Mouse (Mus musculus): ENCODE data around the gene 6430548M08Rik. TPM values are rescaled to one million over a fixed set of nuclear protein-coding genes. Genes with fewer than 3 reads are reported as not detected.

The 6430548M08Rik gene
- polyA plus RNA-seq, 1 experiment from 2014 or later = 3.4 TPM

GRCm38 (mm10) chr8:120191633-120192032 lies 77.7 kb downstream of the 6430548M08Rik start:
- H3K4me3 ChIP-seq = no peak overlapping the region; the same call in 1 of the 2 replicates
- H3K9me3 ChIP-seq = no peaks in the 10 kb centered on the region; the same call in 1 of the 2 replicates
- 83% methylated on average over 5 of the region's 5 CpGs for WGBS
- H3K27me3 ChIP-seq (replicated peaks; ENCODE audit: low read depth, poor library complexity, severe bottlenecking) = no peaks in the 10 kb centered on the region; the same call in 1 of the 2 replicates
- peak overlapping the region; percentile 86 for H3K27ac ChIP-seq (replicated peaks)
- no peaks in the 10 kb centered on the region for H3K36me3 ChIP-seq (replicated peaks)
- H3K4me1 ChIP-seq = peaks cover 37% of the 10 kb centered on the region
- no peak for DNase-seq (ENCODE audit: low spot score)

- no peaks in the 10 kb centered on the region; the same call in 1 of the 2 replicates for H3K27me3 ChIP-seq (replicated peaks; ENCODE audit: low read depth, poor library complexity, severe bottlenecking)
- peak overlapping the region; percentile 86; the same call in 1 of the 2 replicates for H3K27ac ChIP-seq (replicated peaks)
- H3K4me3 ChIP-seq = no peak overlapping the region
- WGBS = 94% methylated on average over 5 of the region's 5 CpGs
- H3K9me3 ChIP-seq = no peaks in the 10 kb centered on the region; the same call in 1 of the 2 replicates
- H3K36me3 ChIP-seq (replicated peaks) = no peaks in the 10 kb centered on the region
- peaks cover 33% of the 10 kb centered on the region for H3K4me1 ChIP-seq
- DNase-seq (ENCODE audit: low spot score) = no peak
These were observed 78.2 kb downstream of the 6430548M08Rik start for GRCm38 (mm10) chr8:120192118-120192517.

- Histone ChIP-seq H3K9me3 (peaks cover 9% of the 10 kb centered on the region), H3K36me3 (replicated peaks) (no peaks in the 10 kb centered on the region), H3K27me3 (replicated peaks; ENCODE audit: low read depth, poor library complexity, severe bottlenecking) (peaks cover 4% of the 10 kb centered on the region; the same call in 1 of the 2 replicates), H3K4me1 (peaks cover 5% of the 10 kb centered on the region; the same call in 1 of the 2 replicates), H3K27ac (replicated peaks) (no peak overlapping the region), H3K4me3 (no peak overlapping the region)
- DNase-seq (ENCODE audit: low spot score) = no peak
- WGBS = 86% methylated on average over 6 of the region's 6 CpGs
These were observed 87.4 kb downstream of the 6430548M08Rik start for GRCm38 (mm10) chr8:120201351-120201750.

- 76% methylated on average over 3 of the region's 3 CpGs for WGBS
These were observed 88.6 kb downstream of the 6430548M08Rik start for GRCm38 (mm10) chr8:120202546-120202945.

GRCm38 (mm10) chr8:120204736-120205360 lies 90.9 kb downstream of the 6430548M08Rik start:
- Histone ChIP-seq H3K36me3 (replicated peaks) (no peaks in the 10 kb centered on the region), H3K4me1 (peaks cover 15% of the 10 kb centered on the region), H3K27me3 (replicated peaks; ENCODE audit: low read depth, poor library complexity, severe bottlenecking) (peaks cover 4% of the 10 kb centered on the region; the same call in 1 of the 2 replicates), H3K4me3 (no peak overlapping the region), H3K9me3 (peaks cover 6% of the 10 kb centered on the region), H3K27ac (replicated peaks) (peak overlapping the region; percentile 63)
- 80% methylated on average over 7 of the region's 7 CpGs for WGBS
- no peak for DNase-seq (ENCODE audit: low spot score)

More at GRCm38 (mm10) chr8:120202546-120202945, 88.6 kb downstream of the 6430548M08Rik start:
- H3K4me3 ChIP-seq = no peak overlapping the region
- no peak overlapping the region for H3K27ac ChIP-seq (replicated peaks)
- peaks cover 9% of the 10 kb centered on the region for H3K9me3 ChIP-seq
- peaks cover 6% of the 10 kb centered on the region; the same call in 1 of the 2 replicates for H3K4me1 ChIP-seq
- DNase-seq (ENCODE audit: low spot score) = no peak
- H3K27me3 ChIP-seq (replicated peaks; ENCODE audit: low read depth, poor library complexity, severe bottlenecking) = peaks cover 4% of the 10 kb centered on the region; the same call in 1 of the 2 replicates
- no peaks in the 10 kb centered on the region for H3K36me3 ChIP-seq (replicated peaks)

- Histone ChIP-seq H3K4me1 (peaks cover 26% of the 10 kb centered on the region), H3K4me3 (no peak overlapping the region), H3K27ac (replicated peaks) (peak overlapping the region; percentile 58; the same call in 1 of the 2 replicates), H3K27me3 (replicated peaks; ENCODE audit: low read depth, poor library complexity, severe bottlenecking) (peaks cover 4% of the 10 kb centered on the region; the same call in 1 of the 2 replicates), H3K9me3 (no peaks in the 10 kb centered on the region), H3K36me3 (replicated peaks) (no peaks in the 10 kb centered on the region)
- DNase-seq (ENCODE audit: low spot score) = no peak
- WGBS = 79% methylated on average over 9 of the region's 9 CpGs
These were observed 92.0 kb downstream of the 6430548M08Rik start for GRCm38 (mm10) chr8:120205916-120206315.

- no peak overlapping the region for H3K4me3 ChIP-seq
- no peak for DNase-seq (ENCODE audit: low spot score)
- peaks cover 36% of the 10 kb centered on the region for H3K4me1 ChIP-seq
- WGBS = 89% methylated on average over 8 of the region's 8 CpGs
- no peaks in the 10 kb centered on the region for H3K36me3 ChIP-seq (replicated peaks)
- H3K27me3 ChIP-seq (replicated peaks; ENCODE audit: low read depth, poor library complexity, severe bottlenecking) = peaks cover 4% of the 10 kb centered on the region; the same call in 1 of the 2 replicates
- H3K27ac ChIP-seq (replicated peaks) = 0 out of 2 replicates have a peak overlapping the region, but pooled peaks have one; percentile 72
- no peaks in the 10 kb centered on the region for H3K9me3 ChIP-seq
These were observed 93.4 kb downstream of the 6430548M08Rik start for GRCm38 (mm10) chr8:120207364-120207763.

- Histone ChIP-seq H3K4me3 (0 out of 2 replicates have a peak overlapping the region, but pooled peaks have one; percentile 8), H3K4me1 (peaks cover 44% of the 10 kb centered on the region), H3K9me3 (no peaks in the 10 kb centered on the region), H3K27ac (replicated peaks) (peak overlapping the region; percentile 72), H3K27me3 (replicated peaks; ENCODE audit: low read depth, poor library complexity, severe bottlenecking) (peaks cover 5% of the 10 kb centered on the region), H3K36me3 (replicated peaks) (no peaks in the 10 kb centered on the region)
- no peak for DNase-seq (ENCODE audit: low spot score)
- WGBS = 67% methylated on average over 11 of the region's 11 CpGs
These were observed 94.2 kb downstream of the 6430548M08Rik start for GRCm38 (mm10) chr8:120208113-120208512.

GRCm38 (mm10) chr8:120211345-120211744 lies 97.4 kb downstream of the 6430548M08Rik start:
- H3K4me1 ChIP-seq = peaks cover 56% of the 10 kb centered on the region
- H3K27me3 ChIP-seq (replicated peaks; ENCODE audit: low read depth, poor library complexity, severe bottlenecking) = peaks cover 10% of the 10 kb centered on the region
- DNase-seq (ENCODE audit: low spot score) = peak; percentile 70
- 15% methylated on average over 4 of the region's 4 CpGs for WGBS
- peak overlapping the region; percentile 76 for H3K27ac ChIP-seq (replicated peaks)
- no peaks in the 10 kb centered on the region for H3K9me3 ChIP-seq
- H3K36me3 ChIP-seq (replicated peaks) = no peaks in the 10 kb centered on the region
- no peak overlapping the region for H3K4me3 ChIP-seq

GRCm38 (mm10) chr8:120212596-120212995 lies 98.6 kb downstream of the 6430548M08Rik start:
- peaks cover 10% of the 10 kb centered on the region for H3K27me3 ChIP-seq (replicated peaks; ENCODE audit: low read depth, poor library complexity, severe bottlenecking)
- 90% methylated on average over 7 of the region's 7 CpGs for WGBS
- H3K36me3 ChIP-seq (replicated peaks) = no peaks in the 10 kb centered on the region
- H3K27ac ChIP-seq (replicated peaks) = peak overlapping the region; percentile 15; the same call in 1 of the 2 replicates
- no peak for DNase-seq (ENCODE audit: low spot score)
- H3K4me3 ChIP-seq = no peak overlapping the region
- no peaks in the 10 kb centered on the region for H3K9me3 ChIP-seq
- peaks cover 67% of the 10 kb centered on the region for H3K4me1 ChIP-seq

GRCm38 (mm10) chr8:120213229-120213628 lies 99.3 kb downstream of the 6430548M08Rik start:
- peaks cover 67% of the 10 kb centered on the region for H3K4me1 ChIP-seq
- WGBS = 88% methylated on average over 3 of the region's 3 CpGs
- H3K4me3 ChIP-seq = no peak overlapping the region
- H3K9me3 ChIP-seq = no peaks in the 10 kb centered on the region
- peak overlapping the region; percentile 15; the same call in 1 of the 2 replicates for H3K27ac ChIP-seq (replicated peaks)
- DNase-seq (ENCODE audit: low spot score) = no peak
- no peaks in the 10 kb centered on the region for H3K36me3 ChIP-seq (replicated peaks)
- peaks cover 10% of the 10 kb centered on the region for H3K27me3 ChIP-seq (replicated peaks; ENCODE audit: low read depth, poor library complexity, severe bottlenecking)

GRCm38 (mm10) chr8:120213939-120214338 lies 100.0 kb downstream of the 6430548M08Rik start:
- Histone ChIP-seq H3K27me3 (replicated peaks; ENCODE audit: low read depth, poor library complexity, severe bottlenecking) (peaks cover 10% of the 10 kb centered on the region), H3K9me3 (no peaks in the 10 kb centered on the region), H3K4me3 (no peak overlapping the region), H3K27ac (replicated peaks) (no peak overlapping the region), H3K4me1 (peaks cover 70% of the 10 kb centered on the region), H3K36me3 (replicated peaks) (no peaks in the 10 kb centered on the region)
- 74% methylated on average over 5 of the region's 5 CpGs for WGBS
- no peak for DNase-seq (ENCODE audit: low spot score)
